Comparison of ENCODE assay signal across 8 mouse cellular contexts in genomic region chr6:83165607-83166242, GRCm38 (mm10). TPM values are rescaled to one million over a fixed set of nuclear protein-coding genes. Genes with fewer than 3 reads are reported as not detected.
A peak's percentile ranks its signal among the peaks of the same experiment; 100 is the strongest.
DNase-seq lines count a peak whose midpoint lies in the region; ATAC-seq and TF ChIP-seq lines count a peak whose summit lies in the region.

Gene Dctn1, plus strand, starts transcription at chr6:83165920.

- TF ChIP-seq EP300 in MEL (IDR thresholded peaks at IDR 0.05; ENCODE audit: low read depth in 1 of 2, low read length in 2 of 2): no peak

- under 1% methylated on average over 58 of the region's 58 CpGs for WGBS in cerebellum, adult 2 months
- WGBS in lung, embryonic 16.5 days: 0% methylated on average over 50 of the region's 58 CpGs

- no peaks in the 10 kb centered on the region for H3K27me3 ChIP-seq in MEL (ENCODE audit: control insufficient read depth in 1 of 2, insufficient read depth in 2 of 2, low read length in 2 of 2)
- no peaks in the 10 kb centered on the region for H3K27me3 ChIP-seq in cerebellum, adult 2 months (ENCODE audit: control insufficient read depth, insufficient read depth, low read length)
- peaks cover 21% of the 10 kb centered on the region for H3K27me3 ChIP-seq in lung, embryonic 16.5 days (ENCODE audit: control insufficient read depth, insufficient read depth, low read depth, low read length)

- TF ChIP-seq POLR2A in MEL (IDR thresholded peaks at IDR 0.05; ENCODE audit: control insufficient read depth in 1 of 2, insufficient read depth in 1 of 2, low read depth in 1 of 2, low read length in 2 of 2, poor library complexity in 1 of 2): peak; percentile 60 to 76; a peak in 3 of 4 replicates
- TF ChIP-seq POLR2A in cerebellum, adult 2 months (IDR thresholded peaks at IDR 0.05; ENCODE audit: borderline replicate concordance, insufficient read depth, low read length): peak; percentile 57

- peak within 1 kb of the TSS; percentile 79 to 90 for H3K4me3 ChIP-seq in MEL (ENCODE audit: control insufficient read depth in 1 of 2, insufficient read depth in 1 of 2, low read depth in 2 of 2, low read length in 2 of 2)
- peak within 1 kb of the TSS; percentile 66 for H3K4me3 ChIP-seq in cerebellum, adult 2 months (replicated peaks; ENCODE audit: insufficient read depth, low read depth, low read length)
- H3K4me3 ChIP-seq in lung, embryonic 16.5 days (ENCODE audit: low read length): peak within 1 kb of the TSS; percentile 89

- H3K9ac ChIP-seq in MEL (ENCODE audit: control insufficient read depth, low read depth, low read length, poor library complexity, severe bottlenecking): peak within 1 kb of the TSS; percentile 84
- peak within 1 kb of the TSS; percentile 93 for H3K9ac ChIP-seq in lung, embryonic 16.5 days (ENCODE audit: low read length)

- peak; percentile 78 to 81 (median 79) for TF ChIP-seq CTCF in MEL (IDR thresholded peaks at IDR 0.05 in 2 of 3, conservative IDR thresholded peaks at IDR 0.05 in 1 of 3; ENCODE audit: control insufficient read depth in 1 of 3, insufficient read depth in 1 of 3, low read depth in 2 of 3, low read length in 3 of 3, poor library complexity in 1 of 3, severe bottlenecking in 1 of 3)
- TF ChIP-seq CTCF in cerebellum, adult 2 months (IDR thresholded peaks at IDR 0.05; ENCODE audit: borderline replicate concordance, insufficient read depth, low read depth, low read length): peak; percentile 71; the same call in 1 of the 2 replicates

- no peaks in the 10 kb centered on the region for H3K9me3 ChIP-seq in MEL (replicated peaks; ENCODE audit: insufficient read depth, low read length)
- H3K9me3 ChIP-seq in lung, embryonic 16.5 days (ENCODE audit: control insufficient read depth, low read length): no peaks in the 10 kb centered on the region

- DNase-seq in MEL (ENCODE audit: low read depth, low spot score): peak; percentile 95
- DNase-seq in cerebellum, adult 2 months: peak; percentile 94 to 97
- peak; percentile 93 for DNase-seq in forelimb bud, embryonic 11.5 days (ENCODE audit: low read depth, low spot score)
- DNase-seq in layer of hippocampus, adult 9-10 months (ENCODE audit: low spot score): peak; percentile 92
- DNase-seq in ovary, postnatal 10 days (ENCODE audit: low spot score): peak; percentile 94
- DNase-seq in thymus, postnatal 10 days (ENCODE audit: low spot score in 2 of 2): peak; percentile 88 to 94

- peak within 1 kb of the TSS; percentile 82 for H3K4me2 ChIP-seq in lung, embryonic 16.5 days (ENCODE audit: low read depth, low read length)

- H3K4me1 ChIP-seq in MEL (ENCODE audit: control insufficient read depth in 1 of 2, insufficient read depth in 2 of 2, low read length in 2 of 2): peaks cover 4 to 8% of the 10 kb centered on the region in 2 experiments; a peak in 3 of 4 replicates
- H3K4me1 ChIP-seq in cerebellum, adult 2 months (ENCODE audit: control insufficient read depth, insufficient read depth, low read length): peaks cover 13% of the 10 kb centered on the region; the same call in 1 of the 2 replicates
- peaks cover 24% of the 10 kb centered on the region for H3K4me1 ChIP-seq in lung, embryonic 16.5 days (replicated peaks; ENCODE audit: control insufficient read depth, insufficient read depth, low read length)

- H3K79me2 ChIP-seq in MEL (ENCODE audit: control insufficient read depth, insufficient read depth, low read length, poor library complexity): peaks cover 8% of the 10 kb centered on the region

- no peak for TF ChIP-seq RAD21 in MEL (IDR thresholded peaks at IDR 0.05; ENCODE audit: low read depth, low read length)

- peak; percentile 79 to 84 for ATAC-seq in hematopoietic stem cell, adult 5-6 weeks (replicated peaks in 1 of 2; ENCODE audit: insufficient read depth in 1 of 2, low FRiP score in 2 of 2, low TSS enrichment in 1 of 2, low read depth in 1 of 2, poor library complexity in 2 of 2, severe bottlenecking in 2 of 2)
- peak; percentile 87 for ATAC-seq in lung, embryonic 16.5 days (ENCODE audit: low read depth)

- H3K36me3 ChIP-seq in MEL (ENCODE audit: control insufficient read depth in 1 of 2, insufficient read depth in 2 of 2, low read length in 2 of 2): peaks cover 0 to 9% of the 10 kb centered on the region in 2 experiments; a peak in 2 of 4 replicates
- no peaks in the 10 kb centered on the region for H3K36me3 ChIP-seq in lung, embryonic 16.5 days (ENCODE audit: control insufficient read depth, insufficient read depth, low read length)

- peak within 1 kb of the TSS; percentile 82 for H3K27ac ChIP-seq in MEL (ENCODE audit: control insufficient read depth, low read depth, low read length)
- H3K27ac ChIP-seq in cerebellum, adult 2 months (ENCODE audit: insufficient read depth, low read length): peak within 1 kb of the TSS; percentile 84
- peak within 1 kb of the TSS; percentile 84 for H3K27ac ChIP-seq in lung, embryonic 16.5 days (ENCODE audit: low read length)

TF ChIP-seq in MEL, 35 proteins besides CTCF, POLR2A, EP300 and RAD21:
- TF ChIP-seq E2F4 (IDR thresholded peaks at IDR 0.05; ENCODE audit: borderline replicate concordance, low read depth, low read length): no peak
- peak; percentile 80; the same call in 1 of the 2 replicates for TF ChIP-seq MYC (IDR thresholded peaks at IDR 0.05; ENCODE audit: low read depth, low read length)
- TF ChIP-seq ETS1 (IDR thresholded peaks at IDR 0.05; ENCODE audit: low read depth, low read length): no peak
- no peak for TF ChIP-seq TCF12 (IDR thresholded peaks at IDR 0.05; ENCODE audit: low read depth, low read length)
- no peak for TF ChIP-seq ZNF384 (IDR thresholded peaks at IDR 0.05; ENCODE audit: low read depth, low read length)
- TF ChIP-seq ZKSCAN1 (IDR thresholded peaks at IDR 0.05; ENCODE audit: low read depth, low read length): no peak
- no peak for TF ChIP-seq JUND (IDR thresholded peaks at IDR 0.05; ENCODE audit: low read depth, low read length)
- peak; percentile 76 for TF ChIP-seq SIN3A (IDR thresholded peaks at IDR 0.05; ENCODE audit: low read length)
- no peak for TF ChIP-seq CHD2 (IDR thresholded peaks at IDR 0.05; ENCODE audit: low read length)
- 0 out of 2 replicates have a peak, but pooled peaks have one; percentile 15 for TF ChIP-seq USF1 (IDR thresholded peaks at IDR 0.05; ENCODE audit: low read depth, low read length)
- TF ChIP-seq POLR2AphosphoS5 (IDR thresholded peaks at IDR 0.05; ENCODE audit: borderline replicate concordance, low read depth, low read length): no peak
- TF ChIP-seq HCFC1 (IDR thresholded peaks at IDR 0.05; ENCODE audit: low read depth, low read length): peak; percentile 84
- no peak for TF ChIP-seq ZC3H11A (IDR thresholded peaks at IDR 0.05; ENCODE audit: low read depth, low read length)
- TF ChIP-seq SMC3 (IDR thresholded peaks at IDR 0.05; ENCODE audit: low read depth, low read length): peak; percentile 45
- TF ChIP-seq GABPA (IDR thresholded peaks at IDR 0.05; ENCODE audit: low read depth, low read length): no peak
- 0 out of 2 replicates have a peak, but pooled peaks have one; percentile 72 for TF ChIP-seq MAZ (IDR thresholded peaks at IDR 0.05; ENCODE audit: low read depth, low read length)
- TF ChIP-seq MXI1 (IDR thresholded peaks at IDR 0.05; ENCODE audit: low read depth, low read length): no peak; the same call in 1 of the 2 replicates
- TF ChIP-seq NELFE (IDR thresholded peaks at IDR 0.05; ENCODE audit: low read depth, low read length): peak; percentile 60
- TF ChIP-seq USF2 (IDR thresholded peaks at IDR 0.05; ENCODE audit: borderline replicate concordance in 1 of 2, insufficient read depth in 1 of 2, low read depth in 1 of 2, low read length in 2 of 2): no peak
- TF ChIP-seq ELF1 (IDR thresholded peaks at IDR 0.05; ENCODE audit: low read depth, low read length): peak; percentile 53; the same call in 1 of the 2 replicates
- no peak for TF ChIP-seq RCOR1 (IDR thresholded peaks at IDR 0.05; ENCODE audit: low read depth, low read length)
- TF ChIP-seq CHD1 (IDR thresholded peaks at IDR 0.05; ENCODE audit: low read depth, low read length): no peak
- TF ChIP-seq TBP (IDR thresholded peaks at IDR 0.05; ENCODE audit: low read depth, low read length): 0 out of 2 replicates have a peak, but pooled peaks have one; percentile 29
- TF ChIP-seq KAT2A (conservative IDR thresholded peaks at IDR 0.05; ENCODE audit: low read depth, low read length): no peak; the same call in 1 of the 2 replicates
- peak; percentile 92 for TF ChIP-seq NRF1 (IDR thresholded peaks at IDR 0.05; ENCODE audit: insufficient read depth, low read depth, low read length, poor library complexity, severe bottlenecking)
- no peak for TF ChIP-seq TAL1 (IDR thresholded peaks at IDR 0.05; ENCODE audit: low read length)
- TF ChIP-seq MEF2A (IDR thresholded peaks at IDR 0.05; ENCODE audit: extremely low read depth, insufficient replicate concordance, low read depth, low read length, poor library complexity, severe bottlenecking): no peak
- no peak for TF ChIP-seq BHLHE40 (IDR thresholded peaks at IDR 0.05; ENCODE audit: borderline replicate concordance, low read depth, low read length)
- no peak for TF ChIP-seq MAFK (IDR thresholded peaks at IDR 0.05; ENCODE audit: borderline replicate concordance, low read depth, low read length)
- TF ChIP-seq UBTF (IDR thresholded peaks at IDR 0.05; ENCODE audit: borderline replicate concordance, insufficient read depth, low read depth, low read length): 0 out of 2 replicates have a peak, but pooled peaks have one; percentile 71
- no peak for TF ChIP-seq POLR2AphosphoS2 (IDR thresholded peaks at IDR 0.05; ENCODE audit: low read length)
- TF ChIP-seq MAX (IDR thresholded peaks at IDR 0.05; ENCODE audit: low read length): peak; percentile 99
- TF ChIP-seq MYB (IDR thresholded peaks at IDR 0.05; ENCODE audit: low read depth, low read length): no peak

RNA-seq across cellular contexts. Expression of gene Dctn1, which starts in this region (rescaled TPM):
- 21.9 and 23.3 TPM in 2 replicates for total RNA-seq in MEL (2012; rRNA removed)
- polyA plus RNA-seq in MEL (2012; ENCODE audit: insufficient read depth in 1 of 2, insufficient read length in 2 of 2, low read depth in 1 of 2, low replicate concordance in 2 of 2, missing spikeins in 1 of 2): 10 to 100 TPM in 1 of 2 experiments, not detected in 1; 81.9 TPM
- 394 and 406 TPM in 2 replicates for polyA plus RNA-seq in cerebellum, adult 2 months (2012; rRNA removed)
- total RNA-seq in hematopoietic stem cell, adult 5-6 weeks (2017): 50.5 and 70.9 TPM in 2 replicates
- 94.5 and 95.6 TPM in 2 replicates for polyA plus RNA-seq in lung, embryonic 16.5 days (2015; fragmentation: Nextera tagmentation; extraction: Ambion mirVana)

Comparison
In these comparisons a context has a peak if more than half of its experiments do, and no peak if none do; other contexts are left out.
1. Peak in every context shown above with its lines: DNase-seq, ATAC-seq, H3K4me3 ChIP-seq and H3K27ac ChIP-seq.